Mouse (Mus musculus) kidney, adult 2 months (tissue): ENCODE results near the gene Pabpc6. TPM values are rescaled to one million over a fixed set of nuclear protein-coding genes. Genes with fewer than 3 reads are reported as not detected.

Experiments
- DNase-seq: peaks from one replicate; pipeline ENCODE4 v3.0.0; 2021
- H3K27ac ChIP-seq: fragments of 200-500 bp; 2 replicates; pipeline ENCODE4 v1.5.1; 2012; ENCODE audit warnings: low read depth, low read length, control low read depth, inconsistent platforms; ENCODE audit not compliant: insufficient read depth
- H3K27me3 ChIP-seq: fragments of 200-500 bp; replicated peaks from 2 replicates; pipeline ENCODE4 v1.6.1; 2012; ENCODE audit warnings: mild to moderate bottlenecking, moderate library complexity, low read length, inconsistent platforms; ENCODE audit not compliant: control insufficient read depth, insufficient read depth
- H3K36me3 ChIP-seq: fragments of 200-500 bp; 2 replicates; pipeline ENCODE4 v1.6.1; 2012; ENCODE audit warnings: mild to moderate bottlenecking, moderate library complexity, low read length, inconsistent platforms; ENCODE audit not compliant: control insufficient read depth, insufficient read depth
- H3K4me1 ChIP-seq: fragments of 200-500 bp; 2 replicates; pipeline ENCODE4 v1.6.1; 2011; ENCODE audit warnings: low read length; ENCODE audit not compliant: control insufficient read depth, insufficient read depth
- H3K4me3 ChIP-seq: fragments of 200-500 bp; 2 replicates; pipeline ENCODE4 v1.5.1; 2011; ENCODE audit warnings: mild to moderate bottlenecking, low read depth, low read length, control low read depth; ENCODE audit not compliant: insufficient read depth
- CTCF ChIP-seq: fragments of 200-500 bp; conservative IDR thresholded peaks from 2 replicates; pipeline ENCODE4 v1.5.1; 2011; ENCODE audit warnings: low read depth, mild to moderate bottlenecking, control low read depth, low read length, moderate library complexity, mixed read lengths; ENCODE audit not compliant: insufficient read depth, insufficient read length
- POLR2A ChIP-seq: fragments of 200-500 bp; IDR thresholded peaks from one replicate; pipeline ENCODE4 v1.6.1; 2011; ENCODE audit warnings: low read depth, low read length, control low read depth
- WGBS: fragments of 180-500 bp; shearing (Covaris S2); methylation state at CpG from one replicate; pipeline ENCODE4 v1.1.7; 2018; 5-methylcytosine and 5-hydroxymethylcytosine counted together
- polyA plus RNA-seq: library from polyadenylated mRNA; depleted of rRNA; stranded (reverse); fragments of >200 nt; gene quantifications from 2 replicates; pipeline ENCODE4 v1.2.3, GENCODE M21; 2012; rRNA removed

The Pabpc6 gene
- polyA plus RNA-seq, 1 experiment = 0.03 TPM

DNA sequence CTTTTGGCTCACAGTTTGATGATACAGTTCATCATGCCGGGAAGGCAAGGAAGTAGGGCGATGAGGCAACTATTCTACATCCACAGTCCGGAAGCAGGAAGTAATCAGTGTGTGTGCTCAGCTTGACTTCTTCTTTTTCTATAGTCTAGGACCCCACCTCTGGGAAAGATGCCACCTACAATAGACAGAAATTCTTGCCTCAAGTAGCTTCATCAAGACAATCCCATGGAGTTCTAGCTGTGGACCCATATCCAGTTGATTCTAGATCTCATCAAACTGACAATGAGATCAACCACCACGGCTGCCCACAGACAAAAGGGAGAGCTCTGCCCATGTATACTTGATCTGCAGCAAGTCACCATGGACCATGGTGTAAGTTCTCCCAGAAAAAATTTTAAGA, 32.5 kb downstream of the Pabpc6 start:
- Histone ChIP-seq H3K27ac (no peak overlapping the region), H3K36me3 (no peaks in the 10 kb centered on the region), H3K27me3 (no peaks in the 10 kb centered on the region), H3K4me3 (no peak overlapping the region), H3K4me1 (no peaks in the 10 kb centered on the region)
- WGBS = 85% methylated on average over 4 of the region's 4 CpGs
- DNase-seq = no peak
- no peak for TF ChIP-seq CTCF
- no peak for TF ChIP-seq POLR2A

- Histone ChIP-seq H3K4me1 (no peaks in the 10 kb centered on the region), H3K4me3 (no peak overlapping the region), H3K27me3 (no peaks in the 10 kb centered on the region), H3K36me3 (no peaks in the 10 kb centered on the region), H3K27ac (no peak overlapping the region)
- 70% methylated on average over 16 of the region's 16 CpGs for WGBS
- TF ChIP-seq POLR2A (no peak), CTCF (no peak)
- no peak for DNase-seq
These were observed 36.8 kb downstream of the Pabpc6 start for GRCm38 (mm10) chr17:9632579-9633252.

DNA sequence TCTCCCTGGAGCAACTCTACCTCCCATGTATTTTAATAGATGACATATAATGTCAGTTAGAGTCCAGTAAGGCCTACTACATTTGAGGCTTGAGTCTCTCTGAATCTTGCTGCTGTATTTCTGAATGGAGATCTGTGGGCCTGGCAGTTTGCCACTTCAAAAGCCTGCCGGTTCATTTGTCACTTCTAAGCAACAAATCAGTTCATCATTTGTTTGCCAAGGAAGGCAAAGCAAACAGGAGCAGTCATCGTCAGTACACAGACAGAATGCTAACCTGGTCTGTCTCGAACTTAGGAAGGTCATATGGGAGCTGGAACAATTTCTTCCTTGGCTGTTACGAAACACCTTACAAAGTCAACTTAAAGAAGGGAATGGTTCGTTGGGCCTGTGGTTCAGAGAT, 37.4 kb downstream of the Pabpc6 start:
- no peak for DNase-seq
- no peak for TF ChIP-seq CTCF
- TF ChIP-seq POLR2A = no peak
- 65% methylated on average over 5 of the region's 5 CpGs for WGBS
- no peaks in the 10 kb centered on the region for H3K27me3 ChIP-seq
- no peak overlapping the region for H3K4me3 ChIP-seq
- H3K36me3 ChIP-seq = no peaks in the 10 kb centered on the region
- no peaks in the 10 kb centered on the region for H3K4me1 ChIP-seq
- no peak overlapping the region for H3K27ac ChIP-seq

DNA sequence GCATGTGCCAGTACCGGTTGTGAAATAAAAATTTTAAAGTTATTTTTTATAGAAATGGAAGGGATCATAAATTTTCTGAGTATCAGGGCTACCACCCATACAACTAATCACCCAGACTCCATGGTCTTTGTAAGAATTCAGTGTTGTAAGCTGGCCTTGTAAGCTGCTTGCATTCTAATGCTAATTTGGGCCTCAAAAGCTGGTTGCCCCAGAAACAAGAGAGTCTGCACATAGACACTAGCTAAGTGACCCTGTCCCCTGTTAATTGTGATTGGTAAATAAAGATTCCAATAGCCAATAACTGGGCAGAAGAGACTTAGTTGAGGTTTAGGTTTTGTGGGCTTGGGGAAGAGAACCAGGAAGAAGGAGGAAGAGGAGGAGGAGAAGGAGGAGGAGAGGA, 38.4 kb downstream of the Pabpc6 start:
- H3K27ac ChIP-seq = no peak overlapping the region
- H3K4me1 ChIP-seq = no peaks in the 10 kb centered on the region
- H3K27me3 ChIP-seq = no peaks in the 10 kb centered on the region
- H3K36me3 ChIP-seq = no peaks in the 10 kb centered on the region
- no peak overlapping the region for H3K4me3 ChIP-seq
- 81% methylated on average over 1 of the region's 1 CpGs for WGBS
- no peak for DNase-seq
- TF ChIP-seq POLR2A = no peak
- TF ChIP-seq CTCF = no peak

DNA sequence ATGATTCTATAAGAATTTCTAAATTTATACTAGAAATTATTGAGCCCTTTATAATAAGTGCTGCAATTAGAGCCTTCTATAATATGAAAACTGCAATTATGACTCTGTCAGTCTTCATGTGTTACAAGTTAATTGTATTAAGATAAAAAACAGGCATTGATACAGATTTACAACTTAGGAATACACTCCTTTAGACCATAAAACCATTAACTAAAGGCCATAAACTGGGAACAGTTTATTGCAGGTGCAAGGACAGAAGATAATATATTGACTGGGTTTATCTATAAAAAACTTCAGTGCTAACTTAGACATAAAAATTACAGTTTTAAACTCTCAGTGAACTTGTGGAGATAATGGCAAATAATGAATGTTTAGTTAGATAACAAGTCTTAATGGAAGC, 42.5 kb downstream of the Pabpc6 start:
- no peaks in the 10 kb centered on the region for H3K27me3 ChIP-seq
- H3K27ac ChIP-seq = no peak overlapping the region
- no peak overlapping the region for H3K4me3 ChIP-seq
- no peaks in the 10 kb centered on the region for H3K4me1 ChIP-seq
- no peak for DNase-seq
- H3K36me3 ChIP-seq = no peaks in the 10 kb centered on the region
- no peak for TF ChIP-seq POLR2A
- no peak for TF ChIP-seq CTCF

Other genes starting within 250 kb of the Pabpc6 start
- gene Gm17728, start 247.7 kb downstream of the Pabpc6 start, polyA plus RNA-seq = not detected in 2 replicates